Mouse (Mus musculus) hindbrain, embryonic 16.5 days (tissue): ENCODE results near the gene Mrps10. TPM values are rescaled to one million over a fixed set of nuclear protein-coding genes. Genes with fewer than 3 reads are reported as not detected.

Experiments used
- ATAC-seq: fragments of 200-750 bp; cut with Nextera tagmentation; 2 replicates; pipeline ENCODE4 v1.8.0; 2017; ENCODE audit warnings: moderate TSS enrichment, moderate library complexity
- H3K27ac ChIP-seq: fragments of 300-500 bp; sonication (generic); 2 replicates; pipeline ENCODE4 v1.5.1; 2014; ENCODE audit warnings: low read depth, mild to moderate bottlenecking, control low read depth, low read length, moderate library complexity
- H3K27me3 ChIP-seq: fragments of 300-500 bp; sonication (generic); replicated peaks from 2 replicates; pipeline ENCODE4 v1.6.1; 2014; ENCODE audit warnings: low read length; ENCODE audit not compliant: control insufficient read depth, insufficient read depth
- H3K36me3 ChIP-seq: fragments of 300-500 bp; sonication (generic); 2 replicates; pipeline ENCODE4 v1.6.1; 2014; ENCODE audit warnings: mild to moderate bottlenecking, low read length, moderate library complexity, mixed read lengths; ENCODE audit not compliant: control insufficient read depth, insufficient read depth
- H3K4me1 ChIP-seq: fragments of 300-500 bp; sonication (generic); 2 replicates; pipeline ENCODE4 v1.6.1; 2014; ENCODE audit warnings: low read depth, low read length; ENCODE audit not compliant: control insufficient read depth, insufficient read depth
- H3K4me2 ChIP-seq: fragments of 300-500 bp; sonication (generic); 2 replicates; pipeline ENCODE4 v1.6.1; 2014; ENCODE audit warnings: mild to moderate bottlenecking, low read length, control low read depth, moderate library complexity
- H3K4me3 ChIP-seq: fragments of 300-500 bp; sonication (generic); 2 replicates; pipeline ENCODE4 v1.5.1; 2014; ENCODE audit warnings: mild to moderate bottlenecking, low read length, control low read depth, moderate library complexity
- H3K9ac ChIP-seq: fragments of 300-500 bp; sonication (generic); 2 replicates; pipeline ENCODE4 v1.6.1; 2014; ENCODE audit warnings: low read depth, mild to moderate bottlenecking, control low read depth, low read length, moderate library complexity
- H3K9me3 ChIP-seq: fragments of 300-500 bp; sonication (generic); 2 replicates; pipeline ENCODE4 v1.6.1; 2014; ENCODE audit warnings: mild to moderate bottlenecking, low read length, moderate library complexity; ENCODE audit not compliant: control insufficient read depth
- WGBS: fragments of 180-500 bp; shearing (Covaris S2); extraction: QIAGEN DNeasy Blood & Tissue Kit; methylation state at CpG from one replicate; pipeline ENCODE4 v1.1.7; 2014; 5-methylcytosine and 5-hydroxymethylcytosine counted together
- polyA plus RNA-seq: library from polyadenylated mRNA; unstranded; fragments of >200 nt; fragmentation: Nextera tagmentation; extraction: Ambion mirVana; gene quantifications from 2 replicates; pipeline ENCODE4 v1.2.1, GENCODE M21; 2015

The Mrps10 gene
- 67.0 and 72.1 TPM in 2 replicates for polyA plus RNA-seq

DNA sequence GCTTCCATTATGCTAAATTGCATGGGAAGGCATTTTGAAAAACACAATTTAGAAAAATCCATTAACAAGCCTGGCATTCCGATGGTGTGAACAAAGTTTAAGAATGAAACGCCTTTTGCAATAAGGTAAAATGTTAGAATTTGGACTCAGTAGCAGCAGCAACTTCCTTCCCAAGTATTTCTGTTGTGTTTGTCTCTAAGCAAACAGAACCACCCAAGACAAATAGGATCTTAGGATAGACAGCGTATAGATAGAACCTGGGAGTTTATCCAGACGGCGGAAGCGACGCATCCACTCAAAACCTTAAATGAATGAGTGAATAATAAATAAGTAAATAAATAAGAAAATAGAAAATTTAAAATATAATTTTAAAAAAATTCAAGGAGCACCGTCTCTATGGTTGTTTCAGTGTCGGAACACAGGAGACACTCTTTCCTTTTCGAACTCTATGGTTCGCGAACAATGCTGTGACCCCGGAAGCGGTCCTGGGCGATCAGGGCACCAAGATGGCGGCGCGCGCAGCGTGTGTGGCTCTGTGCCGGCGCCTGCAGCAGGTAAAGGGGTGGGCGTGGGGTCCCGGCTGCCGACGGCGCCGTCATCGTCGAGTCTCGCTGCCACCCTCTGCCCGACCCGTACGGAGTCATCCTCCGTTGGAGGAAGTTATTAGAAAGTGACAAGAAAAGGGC lies at the start of gene Mrps10:
TSS of gene Mrps10 (plus strand) at position 487 of the 686 bp plus-strand sequence.
- H3K27me3 ChIP-seq: peaks cover 2% of the 10 kb centered on the region; the same call in 1 of the 2 replicates
- H3K9ac ChIP-seq: peak within 1 kb of the TSS; percentile 69
- ATAC-seq: peak; percentile 96
- peak within 1 kb of the TSS; percentile 81 for H3K27ac ChIP-seq
- H3K4me1 ChIP-seq: peaks cover 5% of the 10 kb centered on the region
- H3K9me3 ChIP-seq: no peaks in the 10 kb centered on the region
- peak within 1 kb of the TSS; percentile 74 for H3K4me3 ChIP-seq
- H3K4me2 ChIP-seq: peak within 1 kb of the TSS; percentile 83
- peaks cover 12% of the 10 kb centered on the region for H3K36me3 ChIP-seq
- WGBS: 4% methylated on average over 35 of the region's 35 CpGs

- H3K4me3 ChIP-seq: no peak overlapping the region
- no peak overlapping the region for H3K4me2 ChIP-seq
- no peaks in the 10 kb centered on the region for H3K27me3 ChIP-seq
- WGBS: 76% methylated on average over 20 of the region's 20 CpGs
- H3K27ac ChIP-seq: no peak overlapping the region
- no peak for ATAC-seq
- H3K36me3 ChIP-seq: peaks cover 22% of the 10 kb centered on the region
- no peak overlapping the region for H3K9ac ChIP-seq
- H3K4me1 ChIP-seq: no peaks in the 10 kb centered on the region
- no peaks in the 10 kb centered on the region for H3K9me3 ChIP-seq
Measured at GRCm38 (mm10) chr17:47318972-47319625, 49.6 kb upstream of the Mrps10 start.

- no peak for ATAC-seq
- 89% methylated on average over 12 of the region's 12 CpGs for whole genome bisulfite sequencing
- H3K27ac ChIP-seq: no peak overlapping the region
Measured at GRCm38 (mm10) chr17:47319761-47320160, 48.9 kb upstream of the Mrps10 start.

GRCm38 (mm10) chr17:47322128-47322990 lies 46.3 kb upstream of the Mrps10 start:
- Histone ChIP-seq H3K27ac (no peak overlapping the region), H3K4me3 (no peak overlapping the region), H3K36me3 (peaks cover 11% of the 10 kb centered on the region), H3K4me1 (no peaks in the 10 kb centered on the region), H3K9ac (no peak overlapping the region), H3K9me3 (no peaks in the 10 kb centered on the region), H3K27me3 (no peaks in the 10 kb centered on the region), H3K4me2 (no peak overlapping the region)
- WGBS: 90% methylated on average over 22 of the region's 22 CpGs
- ATAC-seq: no peak

More at GRCm38 (mm10) chr17:47319761-47320160, 48.9 kb upstream of the Mrps10 start:
- peaks cover 17% of the 10 kb centered on the region for H3K36me3 ChIP-seq
- no peaks in the 10 kb centered on the region for H3K27me3 ChIP-seq
- no peak overlapping the region for H3K4me2 ChIP-seq
- H3K9ac ChIP-seq: no peak overlapping the region
- H3K4me3 ChIP-seq: no peak overlapping the region
- H3K4me1 ChIP-seq: no peaks in the 10 kb centered on the region
- H3K9me3 ChIP-seq: no peaks in the 10 kb centered on the region

DNA sequence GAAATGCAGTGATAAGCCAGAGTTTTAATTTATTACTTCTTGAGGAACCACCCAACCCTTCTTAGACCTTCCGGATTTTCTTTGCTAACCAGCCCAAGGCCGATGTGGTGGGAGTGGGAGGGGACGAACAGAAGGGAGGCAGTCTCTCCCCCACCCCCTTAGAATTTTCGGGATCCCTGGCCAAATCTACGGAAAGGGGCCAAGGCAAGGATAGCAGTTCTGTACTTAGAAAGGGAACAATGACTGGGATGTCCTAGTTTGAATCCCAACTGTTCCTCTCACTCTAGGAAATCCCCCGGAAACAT lies 45.7 kb upstream of the Mrps10 start:
- Histone ChIP-seq H3K4me3 (no peak overlapping the region), H3K27ac (no peak overlapping the region), H3K9me3 (no peaks in the 10 kb centered on the region), H3K4me1 (no peaks in the 10 kb centered on the region), H3K4me2 (no peak overlapping the region), H3K27me3 (no peaks in the 10 kb centered on the region), H3K36me3 (peaks cover 12% of the 10 kb centered on the region), H3K9ac (no peak overlapping the region)
- ATAC-seq: no peak
- 95% methylated on average over 6 of the region's 6 CpGs for WGBS

GRCm38 (mm10) chr17:47327559-47327958 lies 41.1 kb upstream of the Mrps10 start:
- no peak overlapping the region for H3K4me3 ChIP-seq
- H3K9ac ChIP-seq: no peak overlapping the region
- no peak overlapping the region for H3K4me2 ChIP-seq
- no peaks in the 10 kb centered on the region for H3K4me1 ChIP-seq
- 91% methylated on average over 12 of the region's 12 CpGs for WGBS
- no peaks in the 10 kb centered on the region for H3K27me3 ChIP-seq
- peaks cover 31% of the 10 kb centered on the region for H3K36me3 ChIP-seq
- no peak overlapping the region for H3K27ac ChIP-seq
- no peaks in the 10 kb centered on the region for H3K9me3 ChIP-seq
- no peak for ATAC-seq

- H3K9me3 ChIP-seq: no peaks in the 10 kb centered on the region
- WGBS: 70% methylated on average over 7 of the region's 7 CpGs
- no peak overlapping the region for H3K27ac ChIP-seq
- no peak overlapping the region for H3K4me2 ChIP-seq
- no peaks in the 10 kb centered on the region for H3K4me1 ChIP-seq
- peaks cover 27% of the 10 kb centered on the region for H3K36me3 ChIP-seq
- ATAC-seq: no peak
- H3K9ac ChIP-seq: no peak overlapping the region
- no peaks in the 10 kb centered on the region for H3K27me3 ChIP-seq
- H3K4me3 ChIP-seq: no peak overlapping the region
Measured at GRCm38 (mm10) chr17:47327969-47328368, 40.7 kb upstream of the Mrps10 start.

DNA sequence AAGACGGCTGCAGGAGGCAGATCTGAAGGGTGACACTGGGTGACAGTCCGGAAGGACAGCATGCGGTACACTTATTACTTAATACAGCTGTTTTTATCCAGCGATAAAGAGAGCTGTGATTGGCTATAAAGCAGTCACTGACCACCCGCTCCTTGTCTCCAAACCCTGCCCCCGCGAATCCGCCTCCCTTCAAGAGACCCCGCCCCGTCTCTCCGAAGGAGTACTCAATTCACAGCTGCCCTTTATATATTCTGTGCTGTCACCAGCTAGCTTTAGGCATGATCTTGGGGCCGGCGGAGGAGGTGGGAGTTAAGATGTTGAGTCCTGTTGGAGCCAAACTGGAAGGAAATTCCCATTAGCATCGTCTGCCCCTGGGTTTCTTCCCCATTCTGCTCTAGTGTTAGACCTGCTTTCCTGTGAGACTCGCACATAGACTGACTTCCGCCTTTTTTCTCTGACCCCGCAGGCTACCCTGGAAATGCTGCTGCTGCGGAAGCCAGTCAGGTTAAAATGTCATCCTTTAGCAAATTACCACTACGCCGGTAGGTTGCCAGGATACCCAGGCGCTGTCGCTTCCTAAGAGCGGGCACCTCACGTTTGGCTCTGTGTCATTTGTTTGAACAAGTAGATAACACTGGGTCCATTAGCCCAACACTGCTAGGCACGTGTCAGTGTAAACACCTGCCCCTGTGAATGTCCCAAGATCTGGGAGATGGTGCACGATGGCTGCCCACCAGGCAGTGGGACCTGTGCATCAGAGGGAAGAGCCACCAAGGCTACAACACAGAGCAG lies 39.9 kb upstream of the Mrps10 start:
- peaks cover 6% of the 10 kb centered on the region for H3K4me1 ChIP-seq
- H3K36me3 ChIP-seq: peaks cover 24% of the 10 kb centered on the region
- no peaks in the 10 kb centered on the region for H3K9me3 ChIP-seq
- WGBS: 91% methylated on average over 26 of the region's 26 CpGs
- ATAC-seq: no peak
- no peaks in the 10 kb centered on the region for H3K27me3 ChIP-seq
- H3K4me2 ChIP-seq: no peak overlapping the region
- no peak overlapping the region for H3K27ac ChIP-seq
- H3K4me3 ChIP-seq: no peak overlapping the region
- no peak overlapping the region for H3K9ac ChIP-seq
